Comparison of ENCODE assay signal across 7 mouse cellular contexts in genomic region chr7:114415336-114416020, GRCm38 (mm10). TPM values are rescaled to one million over a fixed set of nuclear protein-coding genes. Genes with fewer than 3 reads are reported as not detected.
DNase-seq lines count a peak whose midpoint lies in the region; ATAC-seq and TF ChIP-seq lines count a peak whose summit lies in the region.

No protein-coding gene starts in this region.

- H3K9ac ChIP-seq in intestine, postnatal 0 days (ENCODE audit: low read depth, low read length): peak overlapping the region; percentile 64
- H3K9ac ChIP-seq in limb, embryonic 15.5 days: peak overlapping the region; percentile 72
- H3K9ac ChIP-seq in midbrain, postnatal 0 days (replicated peaks; ENCODE audit: low read length, poor library complexity, severe bottlenecking): peak overlapping the region; percentile 96
- peak overlapping the region; percentile 72 for H3K9ac ChIP-seq in stomach, embryonic 15.5 days

- peak; percentile 59 for ATAC-seq in intestine, postnatal 0 days
- ATAC-seq in limb, embryonic 15.5 days (ENCODE audit: insufficient number of reproducible peaks, low FRiP score, low TSS enrichment, low read depth): peak; percentile 58
- peak; percentile 76 for ATAC-seq in midbrain, postnatal 0 days (ENCODE audit: low FRiP score)
- ATAC-seq in stomach, embryonic 15.5 days (ENCODE audit: insufficient read depth, low FRiP score, low read depth): peak; percentile 78

- H3K4me2 ChIP-seq in intestine, postnatal 0 days (replicated peaks; ENCODE audit: low read depth): peak overlapping the region; percentile 100
- peak overlapping the region; percentile 94 for H3K4me2 ChIP-seq in limb, embryonic 15.5 days
- peak overlapping the region; percentile 83 for H3K4me2 ChIP-seq in midbrain, postnatal 0 days (ENCODE audit: low read depth, low read length, poor library complexity, severe bottlenecking)
- peak overlapping the region; percentile 90 for H3K4me2 ChIP-seq in stomach, embryonic 15.5 days

- peak overlapping the region; percentile 57 for H3K27ac ChIP-seq in intestine, postnatal 0 days (ENCODE audit: low read depth, low read length)
- H3K27ac ChIP-seq in limb, embryonic 15.5 days: peak overlapping the region; percentile 86
- H3K27ac ChIP-seq in midbrain, postnatal 0 days (ENCODE audit: low read depth, low read length): peak overlapping the region; percentile 93
- H3K27ac ChIP-seq in stomach, embryonic 15.5 days: peak overlapping the region; percentile 88

- H3K4me1 ChIP-seq in intestine, postnatal 0 days (replicated peaks; ENCODE audit: control insufficient read depth, insufficient read depth, low read length): no peaks in the 10 kb centered on the region
- peaks cover 17% of the 10 kb centered on the region for H3K4me1 ChIP-seq in limb, embryonic 15.5 days
- H3K4me1 ChIP-seq in midbrain, postnatal 0 days (ENCODE audit: insufficient read depth, low read length): peaks cover 4% of the 10 kb centered on the region; the same call in 1 of the 2 replicates
- H3K4me1 ChIP-seq in stomach, embryonic 15.5 days: peaks cover 3% of the 10 kb centered on the region; the same call in 1 of the 2 replicates

- no peaks in the 10 kb centered on the region for H3K36me3 ChIP-seq in intestine, postnatal 0 days (ENCODE audit: control insufficient read depth, insufficient read depth)
- H3K36me3 ChIP-seq in limb, embryonic 15.5 days: no peaks in the 10 kb centered on the region
- no peaks in the 10 kb centered on the region for H3K36me3 ChIP-seq in midbrain, postnatal 0 days (ENCODE audit: insufficient read depth, low read length)
- H3K36me3 ChIP-seq in stomach, embryonic 15.5 days: no peaks in the 10 kb centered on the region

- peak overlapping the region; percentile 84 for H3K4me3 ChIP-seq in intestine, postnatal 0 days (ENCODE audit: low read depth, low read length)
- peak overlapping the region; percentile 81 for H3K4me3 ChIP-seq in limb, embryonic 15.5 days
- peak overlapping the region; percentile 94 for H3K4me3 ChIP-seq in midbrain, postnatal 0 days (ENCODE audit: low read depth, low read length)
- peak overlapping the region; percentile 72 for H3K4me3 ChIP-seq in stomach, embryonic 15.5 days (replicated peaks)

- under 1% methylated on average over 74 of the region's 103 CpGs for WGBS in intestine, postnatal 0 days
- under 1% methylated on average over 84 of the region's 103 CpGs for whole genome bisulfite sequencing in limb, embryonic 15.5 days
- WGBS in midbrain, postnatal 0 days: under 1% methylated on average over 70 of the region's 103 CpGs
- under 1% methylated on average over 73 of the region's 103 CpGs for WGBS in stomach, embryonic 15.5 days

- TF ChIP-seq CTCF in intestine, postnatal 0 days (IDR thresholded peaks at IDR 0.05; ENCODE audit: low read depth): no peak
- no peak for TF ChIP-seq CTCF in midbrain, postnatal 0 days (IDR thresholded peaks at IDR 0.05)

- no peaks in the 10 kb centered on the region for H3K9me3 ChIP-seq in intestine, postnatal 0 days (ENCODE audit: control insufficient read depth)
- H3K9me3 ChIP-seq in limb, embryonic 15.5 days: no peaks in the 10 kb centered on the region
- no peaks in the 10 kb centered on the region for H3K9me3 ChIP-seq in midbrain, postnatal 0 days (ENCODE audit: low read length)
- H3K9me3 ChIP-seq in stomach, embryonic 15.5 days: no peaks in the 10 kb centered on the region

- peak; percentile 59 for DNase-seq in adrenal gland, adult 2 months
- peak; percentile 72 to 82 for DNase-seq in cerebellum, postnatal 25 days
- DNase-seq in gastrocnemius, postnatal 25 days: peak; percentile 28
- DNase-seq in midbrain, postnatal 0 days (ENCODE audit: low spot score): peak; percentile 53

- H3K27me3 ChIP-seq in intestine, postnatal 0 days (replicated peaks; ENCODE audit: control insufficient read depth, insufficient read depth, low read length): peaks cover 5% of the 10 kb centered on the region; the same call in 1 of the 2 replicates
- no peaks in the 10 kb centered on the region for H3K27me3 ChIP-seq in limb, embryonic 15.5 days
- H3K27me3 ChIP-seq in midbrain, postnatal 0 days (ENCODE audit: insufficient read depth, low read length): no peaks in the 10 kb centered on the region
- H3K27me3 ChIP-seq in stomach, embryonic 15.5 days (replicated peaks): no peaks in the 10 kb centered on the region

RNA-seq across cellular contexts. Expression of gene Pde3b, which starts 0.4 kb away (rescaled TPM):
- 10 to 100 TPM; 46.7 to 74.0 TPM for total RNA-seq in adrenal gland, adult 2 months (2021)
- polyA plus RNA-seq in adrenal gland, adult 2 months (2012; rRNA removed): 9.4 and 31.7 TPM in 2 replicates
- 1 to 10 TPM; 3.5 to 6.5 TPM for total RNA-seq in gastrocnemius, postnatal 25 days (2021)
- 1.7 and 2.1 TPM in 2 replicates for polyA plus RNA-seq in intestine, postnatal 0 days (2015; fragmentation: Nextera tagmentation; extraction: Ambion mirVana)
- polyA plus RNA-seq in limb, embryonic 15.5 days (2015; fragmentation: Nextera tagmentation; extraction: Ambion mirVana): 4.1 TPM in 2 replicates
- total RNA-seq in midbrain, postnatal 0 days (2014; rRNA removed): 9.5 and 12.9 TPM in 2 replicates
- polyA plus RNA-seq in midbrain, postnatal 0 days (2015; fragmentation: Nextera tagmentation; extraction: Ambion mirVana): 2.1 and 3.6 TPM in 2 replicates
- 4.2 and 5.3 TPM in 2 replicates for polyA plus RNA-seq in stomach, embryonic 15.5 days (2015; fragmentation: Nextera tagmentation; extraction: Ambion mirVana)

Comparison
In these comparisons a context has a peak if more than half of its experiments do, and no peak if none do; other contexts are left out.
1. Peak in every context shown above with its lines: DNase-seq, ATAC-seq, H3K4me3 ChIP-seq and H3K27ac ChIP-seq.